Mouse (Mus musculus): ENCODE measurements around the gene Ephb1.

- TF ChIP-seq POLR2A (IDR thresholded peaks at IDR 0.05; ENCODE audit: borderline replicate concordance, insufficient read depth, low read length) (no peak), CTCF (IDR thresholded peaks at IDR 0.05; ENCODE audit: borderline replicate concordance, insufficient read depth, low read depth, low read length) (no peak)
Measured at GRCm38 (mm10) chr9:101918771-101919170, 435.7 kb downstream of the Ephb1 start.

Measured in cerebellum, adult 2 months (tissue).